Mouse (Mus musculus): ENCODE measurements around the gene Trim47.

The Trim47 gene

DNA sequence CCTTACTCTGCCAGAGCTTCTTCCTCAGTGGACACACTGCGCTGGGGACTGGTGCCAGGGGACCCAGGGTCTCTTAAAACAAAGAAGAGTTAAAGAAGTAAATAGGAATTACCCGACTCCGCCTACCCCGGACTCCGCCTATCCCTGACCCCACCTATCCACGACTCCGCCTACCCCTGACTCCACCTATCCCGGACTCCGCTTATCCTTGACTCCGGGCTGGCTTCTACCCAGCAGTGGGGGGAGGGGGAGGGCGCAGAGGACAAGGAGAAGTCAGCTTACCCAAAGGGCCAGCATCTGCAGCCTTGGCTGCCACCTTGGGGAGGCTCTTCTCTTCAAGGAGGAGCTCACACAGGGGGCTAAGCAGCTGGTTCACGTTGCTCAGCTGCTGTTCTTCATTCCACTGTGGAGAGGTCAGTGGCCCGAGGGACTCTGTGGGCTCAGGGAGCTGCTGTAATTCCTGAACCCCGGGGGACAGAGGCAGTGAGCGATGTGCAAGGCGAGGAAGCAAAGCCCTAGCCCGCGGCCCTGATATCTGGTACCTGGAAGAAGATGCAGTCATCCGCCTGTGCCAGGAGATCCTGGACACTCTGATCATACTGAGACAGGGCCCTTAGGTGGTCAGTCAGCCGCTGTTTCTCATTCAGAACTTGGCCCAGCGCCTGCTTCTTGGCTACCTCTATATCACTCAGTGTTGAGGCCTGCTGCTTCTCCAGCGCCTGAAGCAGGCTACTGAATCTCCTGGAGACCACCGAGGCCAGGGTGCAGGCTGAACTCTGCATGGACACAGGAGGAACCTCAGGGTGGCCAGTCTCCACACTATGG lies at the start of gene Trim47:
TSS of gene Trim47 (minus strand) at position 55 of the 825 bp plus-strand sequence.
- DNase-seq, result no peak

DNA sequence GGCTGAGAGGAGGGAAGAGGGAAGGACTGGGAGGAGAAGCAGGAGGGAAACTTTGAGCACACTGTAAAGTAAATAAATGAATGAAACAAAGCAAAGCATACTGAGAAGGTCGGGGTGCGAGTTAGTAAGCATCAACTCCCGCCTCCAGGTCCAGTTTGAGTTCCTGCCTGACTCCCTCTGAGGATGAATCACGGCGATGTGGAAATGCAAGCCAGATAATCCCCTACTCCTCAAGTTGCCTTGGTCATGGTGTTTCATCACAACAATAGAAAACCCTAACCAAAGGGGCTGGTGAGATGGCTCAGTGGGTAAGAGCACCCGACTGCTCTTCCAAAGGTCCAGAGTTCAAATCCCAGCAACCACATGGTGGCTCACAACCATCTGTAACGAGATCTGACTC lies 49.0 kb upstream of the Trim47 start:
- no peak for DNase-seq

DNA sequence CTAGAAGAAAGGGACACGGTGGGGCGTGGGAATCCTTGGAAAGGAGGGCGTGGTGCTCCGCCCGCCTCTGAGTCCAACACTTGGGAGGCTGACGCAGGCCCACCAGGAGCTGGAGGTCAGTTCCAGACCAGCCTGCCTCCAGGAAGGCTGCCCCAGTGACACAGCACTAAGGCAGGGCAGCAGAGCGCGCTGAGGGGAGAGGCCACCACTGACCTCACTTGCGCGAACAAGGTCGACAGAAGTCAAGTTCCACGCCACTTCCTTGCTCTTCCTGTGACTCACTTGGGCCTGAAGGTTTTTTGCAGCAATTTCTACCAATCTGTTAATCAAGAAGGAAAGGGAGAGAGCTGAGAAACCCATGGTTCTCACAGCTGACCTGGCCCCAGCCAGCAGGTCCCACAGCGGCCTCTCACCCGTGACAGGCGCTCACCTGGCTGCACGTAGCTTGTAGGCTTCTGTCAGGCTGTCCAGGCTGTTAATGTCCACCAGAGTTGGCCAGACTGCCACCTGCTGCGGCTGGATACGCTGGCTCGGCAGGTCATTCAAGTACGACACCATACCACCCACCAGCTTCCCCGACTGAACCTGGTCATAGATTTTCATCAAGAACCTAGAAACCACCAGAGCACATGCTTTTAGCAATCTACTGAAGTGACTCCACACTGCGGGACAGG lies 47.9 kb upstream of the Trim47 start:
- no peak for DNase-seq

DNA sequence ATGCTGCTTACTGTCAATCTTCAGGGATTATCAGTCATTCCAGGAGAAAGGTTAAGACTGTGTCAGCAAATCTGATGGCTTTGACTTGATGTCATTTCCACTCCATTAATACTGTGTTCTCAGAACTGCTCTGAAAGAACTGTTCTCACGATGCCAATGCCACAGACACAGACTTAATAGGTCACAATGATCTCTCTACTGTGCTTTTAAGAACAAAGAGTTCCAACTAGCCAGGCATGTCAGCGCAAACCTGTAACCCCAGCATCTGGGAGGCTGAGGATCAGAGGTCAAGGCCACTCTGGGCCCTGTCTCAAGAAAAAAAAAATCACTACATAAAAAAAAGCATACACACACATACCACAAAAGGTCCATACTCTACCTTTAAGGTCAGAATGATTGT lies 44.9 kb upstream of the Trim47 start:
- DNase-seq, result no peak

DNA sequence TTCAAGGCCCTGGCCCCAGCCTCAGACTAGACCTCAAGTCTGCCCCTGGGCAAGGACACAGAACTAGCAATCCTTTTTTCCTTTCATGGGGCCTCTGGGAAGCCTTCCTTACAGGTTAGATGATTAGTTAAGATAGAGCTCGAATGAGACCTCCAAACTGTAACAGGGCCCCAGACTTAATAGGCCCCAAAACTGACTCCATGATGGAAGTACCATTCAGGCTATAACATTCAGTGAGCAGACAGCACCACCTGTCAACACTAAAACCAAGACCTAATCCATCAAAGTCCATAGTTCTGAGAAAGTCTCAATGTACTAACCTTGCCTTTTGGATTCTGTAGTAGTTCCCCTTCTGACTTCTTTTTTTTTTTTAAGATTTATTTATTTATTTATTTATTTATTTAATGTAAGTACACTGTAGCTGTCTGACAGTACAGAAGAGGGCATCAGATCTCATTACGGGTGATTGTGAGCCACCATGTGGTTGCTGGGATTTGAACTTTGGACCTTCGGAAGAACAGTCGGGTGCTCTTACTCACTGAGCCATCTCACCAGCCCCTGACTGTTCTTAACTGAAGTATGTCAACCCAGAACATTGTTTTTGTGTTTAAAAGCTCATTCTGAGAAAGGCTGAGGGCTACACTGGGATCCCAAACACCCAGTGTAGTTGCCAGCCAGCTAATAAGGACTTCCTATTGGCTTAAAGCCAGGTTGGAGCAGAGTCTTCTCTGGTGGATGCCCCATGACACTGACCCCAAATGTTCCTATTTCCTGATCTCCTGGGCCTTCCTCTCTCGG lies 43.2 kb upstream of the Trim47 start:
- DNase-seq, result no peak

DNA sequence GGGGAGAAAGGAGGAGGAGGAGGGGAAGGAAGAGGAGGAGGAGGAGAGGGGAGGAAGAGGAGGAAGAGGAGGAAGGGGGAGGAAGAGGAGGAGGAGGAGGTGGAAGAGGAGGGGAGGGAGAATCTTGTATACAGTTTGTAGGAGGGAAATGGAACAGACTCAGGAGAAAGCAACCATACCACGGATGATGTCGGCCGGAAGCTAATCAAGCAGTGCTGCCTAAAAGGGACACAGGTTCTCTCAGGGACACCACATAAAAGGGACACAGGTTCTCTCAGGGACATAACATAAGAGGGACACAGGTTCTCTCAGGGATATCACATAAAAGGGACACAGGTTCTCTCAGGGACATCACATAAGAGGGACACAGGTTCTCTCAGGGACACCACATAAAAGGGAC lies 42.2 kb upstream of the Trim47 start:
- DNase-seq, result no peak

DNA sequence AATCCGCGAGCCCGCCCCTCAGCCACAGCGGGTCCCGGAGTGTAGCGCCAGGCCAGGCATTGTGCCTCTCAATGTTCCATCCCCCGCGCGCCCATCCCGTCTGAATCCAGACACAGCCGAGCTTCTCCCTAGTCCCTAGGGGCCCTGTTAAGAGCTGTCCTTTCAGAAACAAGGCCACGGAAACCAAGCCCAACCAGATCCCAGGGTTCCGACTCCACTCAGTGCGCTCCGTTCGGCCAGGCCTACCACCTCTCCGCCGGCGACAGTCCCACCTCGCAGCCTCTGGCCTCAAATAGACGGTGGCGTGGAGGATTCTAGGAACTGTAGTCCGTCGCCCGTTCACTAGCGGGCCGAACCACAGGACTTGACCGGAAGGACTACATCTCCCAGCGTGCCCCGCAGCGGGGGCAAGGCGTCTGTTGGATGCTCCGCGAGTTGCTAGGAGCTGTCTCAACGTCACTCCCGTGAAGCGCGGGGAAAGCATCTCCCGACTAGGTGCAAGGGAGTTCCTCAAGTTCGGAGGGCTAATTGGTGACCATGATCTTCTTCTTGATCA lies 41.0 kb upstream of the Trim47 start, which contains the start of gene Fbf1:
TSS of gene Fbf1 (minus strand) at position 283 of the 556 bp plus-strand sequence.
- peak; percentile 96 for DNase-seq

DNA sequence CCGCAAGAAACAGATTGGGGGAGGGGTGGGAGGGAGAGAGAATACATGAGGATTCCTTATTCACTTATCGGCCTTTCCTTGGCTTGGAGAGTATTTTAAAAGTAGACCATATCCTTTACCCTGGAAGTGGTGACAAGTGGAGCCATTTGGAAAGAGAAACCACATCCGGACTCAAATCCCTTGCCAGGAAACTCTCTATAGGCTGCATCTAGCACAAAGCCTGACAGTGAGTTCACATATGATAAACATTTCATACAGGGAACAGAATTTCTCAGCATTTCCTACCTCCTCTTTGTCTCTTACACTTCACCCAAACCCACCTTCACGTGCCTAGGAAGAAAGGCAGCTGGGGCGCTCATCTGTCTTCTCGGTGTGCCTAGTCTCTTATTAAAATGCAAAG lies 40.2 kb upstream of the Trim47 start:
- DNase-seq, result no peak

DNA sequence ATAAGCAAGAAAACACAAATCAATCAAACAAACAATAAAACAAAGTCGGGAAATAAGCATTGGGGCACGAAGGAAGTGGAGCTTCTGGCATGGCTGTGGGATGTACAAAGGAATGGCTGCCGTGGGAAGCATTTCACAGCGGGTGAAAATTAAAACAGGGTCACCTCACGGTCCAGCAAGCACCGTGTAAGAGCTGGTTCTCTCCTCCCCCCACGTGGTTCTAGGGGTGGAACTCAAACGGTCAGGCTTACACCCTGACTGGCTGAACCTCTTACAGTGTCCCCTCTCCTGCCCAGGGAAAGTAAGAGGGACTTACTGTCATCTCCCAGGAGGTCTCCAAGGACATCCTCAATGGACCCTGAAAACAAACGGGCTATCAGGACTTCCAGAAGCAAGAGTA lies 36.0 kb upstream of the Trim47 start:
- DNase-seq, result no peak

DNA sequence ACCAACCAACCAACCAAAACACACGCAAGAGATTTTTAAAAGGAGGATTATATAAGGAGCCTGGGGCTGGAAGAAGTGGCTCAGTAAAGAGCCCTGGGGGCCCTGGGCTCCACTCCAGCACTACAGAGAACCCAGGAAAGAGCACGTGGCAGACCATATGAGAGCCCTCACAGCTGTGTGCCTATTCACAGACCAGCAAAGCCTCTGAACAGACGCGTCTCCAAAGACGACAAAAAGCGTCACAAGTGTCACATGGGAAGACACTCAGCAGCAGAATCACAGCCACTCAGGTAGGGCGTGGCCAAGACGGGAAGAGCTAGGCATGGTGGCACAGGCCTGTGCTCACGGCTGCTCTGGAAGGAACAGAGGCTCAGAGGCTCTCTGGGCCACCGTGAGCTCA lies 35.1 kb upstream of the Trim47 start:
- no peak for DNase-seq

DNA sequence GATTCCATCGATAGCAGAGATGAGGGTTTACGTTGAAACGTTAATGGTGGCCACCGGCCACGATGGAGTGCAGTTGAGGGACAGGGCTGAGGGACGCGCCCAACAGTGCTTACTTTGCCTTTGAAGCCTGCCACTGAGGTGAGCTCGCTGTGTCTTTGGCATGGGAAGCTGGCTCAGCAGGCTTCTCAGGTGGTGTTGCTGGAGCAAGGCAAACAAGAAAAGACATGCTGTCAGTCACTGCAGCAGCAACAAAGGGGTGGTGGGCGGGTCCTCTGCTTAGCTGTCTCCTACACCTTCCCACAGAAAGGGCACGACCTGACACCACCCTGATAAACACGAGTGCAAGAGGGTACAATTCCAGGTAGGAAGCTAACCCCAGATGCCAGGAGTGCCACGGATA lies 34.3 kb upstream of the Trim47 start:
- DNase-seq, result no peak

DNA sequence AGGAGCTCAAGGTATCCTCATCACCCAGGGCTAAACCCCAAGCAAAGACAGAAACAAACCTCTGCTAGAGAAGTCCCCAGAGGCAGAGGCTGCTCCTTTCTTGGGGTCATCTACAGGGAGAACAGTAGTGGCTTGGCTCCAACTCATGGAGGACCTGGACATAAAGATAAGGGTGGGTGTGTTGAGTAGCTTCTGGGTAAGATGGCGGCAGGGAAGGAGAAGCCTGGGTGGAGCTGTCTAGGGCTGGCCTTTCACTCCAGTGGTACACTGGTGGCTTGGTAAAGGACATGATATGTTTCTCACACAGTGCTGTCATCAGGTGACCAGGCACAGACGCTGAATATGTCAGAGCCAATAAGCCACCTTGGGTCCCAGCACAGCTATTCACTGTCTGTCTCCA lies 23.9 kb upstream of the Trim47 start:
- DNase-seq, result no peak

DNA sequence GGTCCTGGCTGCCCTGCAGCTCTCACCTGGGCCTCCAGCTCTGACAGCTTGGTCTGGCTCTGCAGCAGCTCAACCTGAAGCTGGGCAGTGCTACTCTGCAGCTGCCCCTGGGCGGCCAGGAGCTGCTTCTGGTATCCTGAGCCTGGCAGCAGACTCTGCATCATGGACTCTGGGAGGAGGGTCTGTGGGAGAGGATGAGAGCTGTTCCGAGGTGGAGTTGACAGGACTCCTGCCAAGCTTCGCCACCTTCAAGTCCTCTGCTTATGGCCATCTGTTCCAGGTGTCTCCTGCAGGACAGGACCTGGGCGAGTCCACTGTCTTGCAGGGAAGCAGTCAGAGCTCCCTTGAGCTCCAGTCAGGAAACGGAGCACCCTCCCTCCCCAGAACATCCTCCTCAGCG lies 22.3 kb upstream of the Trim47 start:
- DNase-seq, result peak; percentile 60

DNA sequence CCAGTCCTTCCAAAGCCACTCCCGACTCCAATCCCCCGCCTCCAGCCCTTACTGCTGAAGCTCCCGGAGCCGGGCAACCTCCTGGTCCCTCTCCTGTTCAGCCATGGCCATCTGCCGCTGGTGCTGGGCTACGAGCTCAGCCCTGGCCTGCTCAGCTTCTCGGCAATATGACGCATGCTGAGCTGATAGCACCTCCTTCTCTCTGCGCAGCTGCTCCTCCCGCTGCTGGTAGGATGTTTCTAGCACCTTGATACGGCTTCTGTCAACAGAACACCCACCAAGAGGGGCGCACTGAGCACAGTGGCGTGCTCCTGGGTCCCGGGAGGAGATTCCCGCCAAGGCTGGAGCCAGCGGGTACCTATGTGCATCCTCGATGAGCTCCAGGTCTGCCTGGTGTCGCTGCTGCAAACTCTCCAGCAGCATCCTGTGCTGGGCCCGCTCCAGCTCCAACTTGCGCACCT lies 21.8 kb upstream of the Trim47 start:
- peak; percentile 76 for DNase-seq

DNA sequence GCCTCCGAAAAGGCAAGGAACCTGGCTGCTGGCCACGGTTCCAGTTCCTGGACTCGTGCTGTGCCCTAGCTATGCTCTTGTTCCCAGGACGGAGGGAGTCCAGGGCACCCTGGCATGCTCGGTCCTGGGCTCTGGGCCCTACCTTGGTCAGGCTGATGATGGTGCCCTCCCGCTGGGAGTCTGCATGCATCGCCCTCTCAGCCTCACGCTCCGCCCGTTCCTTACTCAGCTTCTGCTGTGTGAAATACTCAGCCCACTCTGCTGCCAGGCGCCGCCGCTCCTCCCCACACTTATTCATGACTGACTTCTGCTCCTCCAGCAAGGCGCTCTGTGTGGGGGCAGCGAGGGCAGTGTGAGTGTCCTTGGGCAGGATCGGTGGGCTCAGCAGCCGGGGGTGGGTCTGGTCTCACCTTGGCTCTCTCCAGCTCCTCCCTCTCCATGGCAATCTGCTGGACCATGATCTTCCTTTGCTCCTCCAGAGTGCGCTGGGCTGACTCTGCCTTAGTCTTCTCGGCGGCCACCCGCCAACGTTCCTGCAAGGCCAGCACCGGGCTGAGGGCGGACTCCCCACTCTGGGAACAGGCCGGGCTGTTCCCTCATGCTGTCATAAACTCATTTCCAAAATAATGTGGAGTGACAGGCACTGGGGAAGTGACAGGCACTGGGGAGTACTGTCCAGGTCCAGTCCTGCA lies 19.4 kb upstream of the Trim47 start:
- DNase-seq, result peak; percentile 65

DNA sequence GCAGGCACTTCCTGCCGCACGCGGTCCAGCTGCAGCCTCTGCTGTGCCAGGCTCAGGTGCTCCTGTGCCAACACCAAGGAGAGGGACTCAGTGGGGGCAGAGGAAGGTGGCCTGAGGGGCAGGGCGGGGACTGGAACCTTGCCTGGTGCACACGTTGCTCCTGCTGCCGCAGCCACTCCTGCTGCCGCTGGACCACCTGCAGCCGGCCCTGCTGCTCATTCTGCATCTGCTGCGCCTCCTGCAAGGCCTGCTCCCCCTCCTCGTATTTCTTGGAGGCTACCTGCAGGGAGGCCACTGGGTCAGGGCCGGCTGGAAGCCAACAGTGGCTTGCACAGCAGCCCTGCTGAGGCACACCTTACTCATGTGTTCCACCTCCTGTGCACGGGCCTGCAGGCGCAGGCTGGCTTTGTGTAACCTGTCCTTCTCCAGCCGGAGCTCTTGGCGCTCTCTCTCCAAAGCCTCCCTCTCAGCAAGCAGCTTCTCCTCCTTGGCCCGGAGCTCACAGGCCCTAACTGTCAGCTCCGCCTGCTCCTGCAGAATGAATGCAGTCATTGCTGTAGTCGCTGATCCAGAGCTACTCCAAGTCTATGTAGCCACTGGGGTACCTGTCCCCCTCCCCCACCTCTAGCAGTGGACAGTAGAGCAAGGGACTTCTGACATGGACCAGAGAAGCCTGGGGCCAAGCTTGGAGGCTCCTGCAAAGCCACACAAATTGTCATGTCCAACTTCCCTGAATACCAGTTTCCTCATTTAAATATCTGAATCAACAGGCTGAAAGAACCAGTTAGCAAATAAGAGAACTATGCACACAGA lies 18.7 kb upstream of the Trim47 start:
- DNase-seq, result peak; percentile 60

DNA sequence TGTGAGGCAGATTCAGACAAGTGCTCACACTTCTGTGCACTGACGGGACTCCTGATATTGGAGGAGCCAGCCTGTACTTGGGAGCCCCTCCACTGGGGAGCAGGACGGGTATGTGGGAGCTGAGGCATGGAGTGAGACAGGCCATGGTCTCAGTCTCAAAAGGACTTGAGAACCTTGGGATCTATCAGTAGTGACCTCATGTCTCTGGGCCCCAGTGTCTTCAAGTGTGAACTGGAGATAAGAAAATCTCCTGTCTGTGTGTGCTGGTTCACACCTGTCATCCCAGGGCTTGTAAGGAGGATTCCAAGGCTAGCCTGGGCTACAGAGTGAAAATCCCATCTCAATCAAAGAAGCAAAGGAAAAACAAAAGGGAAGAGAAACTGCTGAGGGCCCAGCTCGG lies 16.5 kb upstream of the Trim47 start:
- no peak for DNase-seq

DNA sequence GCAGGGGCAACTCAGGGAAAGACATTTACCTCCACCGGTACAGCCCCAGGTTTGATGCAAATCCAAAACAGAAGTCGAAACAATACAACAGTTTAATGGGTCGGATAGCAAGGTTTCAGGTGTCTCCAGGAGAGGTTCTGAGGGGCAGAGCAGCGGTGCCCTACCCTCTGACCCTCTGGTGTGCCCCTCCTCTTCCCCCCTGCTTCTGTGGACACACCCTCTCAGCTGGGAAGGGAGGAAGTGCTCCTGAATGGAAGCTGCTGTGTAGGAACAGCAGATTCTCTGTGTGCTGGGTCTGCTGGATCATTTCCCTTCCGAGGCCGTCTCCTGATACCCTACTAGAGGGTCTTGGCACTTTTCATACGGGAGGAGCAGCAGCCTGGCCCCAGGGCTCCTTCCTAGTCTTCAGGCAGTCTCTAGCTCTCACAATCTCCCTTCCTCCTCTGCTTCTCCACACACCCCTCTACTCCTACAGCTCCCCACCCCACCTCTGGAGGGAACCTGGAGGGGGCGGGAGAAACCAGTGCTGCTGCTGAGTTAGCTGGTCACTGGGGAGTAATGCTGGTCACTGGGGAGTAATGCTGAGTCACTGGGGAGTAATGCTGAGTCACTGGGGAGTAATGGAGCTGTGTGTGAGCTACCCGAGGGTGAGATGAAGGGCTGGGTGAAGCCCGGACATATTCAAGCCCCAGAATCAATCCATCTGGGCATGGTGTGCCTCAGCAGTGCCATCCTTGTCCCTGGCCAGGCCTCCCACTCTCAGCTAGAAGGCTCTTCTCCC lies 15.4 kb upstream of the Trim47 start:
- DNase-seq, result no peak

DNA sequence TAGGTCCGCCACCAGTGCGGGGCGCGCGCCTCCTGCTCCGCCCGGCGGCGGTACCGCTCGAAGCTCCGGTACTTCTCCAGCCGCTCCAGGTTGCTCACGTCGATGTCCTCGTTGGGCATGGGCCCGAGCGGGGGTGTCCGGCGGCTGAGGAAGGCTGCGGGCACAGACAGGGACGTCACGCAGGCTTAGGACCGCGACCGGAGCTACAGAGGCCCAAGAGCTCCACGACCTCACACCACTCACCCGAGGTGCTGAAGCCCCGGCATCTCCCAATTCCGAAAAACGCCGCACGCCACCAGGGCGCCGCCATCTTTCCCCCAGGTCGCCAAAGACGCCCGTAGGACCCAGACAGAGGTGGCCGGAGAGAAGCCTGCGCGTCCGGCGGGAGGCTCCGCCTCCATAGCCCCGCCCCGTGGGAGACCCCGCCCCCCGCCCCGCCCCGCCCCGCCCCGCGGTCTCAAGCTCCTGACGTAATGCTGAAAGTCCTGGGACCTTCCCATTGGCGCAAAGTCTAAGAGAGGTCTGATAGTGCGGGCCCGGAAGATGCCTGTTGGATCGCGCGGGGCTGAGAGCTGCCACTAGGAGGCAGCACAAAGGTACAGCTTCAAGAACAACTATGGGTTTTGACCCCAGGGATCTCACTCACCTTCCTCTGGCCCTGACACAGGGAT lies 11.6 kb upstream of the Trim47 start, which contains the start of gene Mrpl38:
TSS of gene Mrpl38 (minus strand) at position 401 of the 671 bp plus-strand sequence.
- DNase-seq, result peak; percentile 84

DNA sequence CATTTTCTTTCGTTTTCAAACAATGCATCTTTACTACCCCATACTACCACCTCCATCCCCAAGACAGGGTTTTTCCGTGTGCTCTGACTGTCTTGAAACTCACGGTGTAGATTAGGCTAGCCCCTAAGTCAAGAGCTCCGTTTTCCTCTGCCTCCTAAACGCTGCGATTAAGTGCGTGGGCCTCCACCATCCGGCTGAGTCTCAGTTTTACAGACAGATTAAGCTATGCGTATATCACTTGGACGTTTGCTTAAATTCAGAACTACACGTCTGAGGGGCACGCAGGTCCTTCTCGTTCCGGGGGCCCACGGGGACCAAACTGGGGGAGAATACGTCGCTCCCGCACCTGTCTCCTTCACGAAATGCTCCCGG lies 11.1 kb upstream of the Trim47 start:
- no peak for DNase-seq
